Mouse (Mus musculus) liver, embryonic 16.5 days (tissue): ENCODE data around the gene Rgn. TPM values are rescaled to one million over a fixed set of nuclear protein-coding genes. Genes with fewer than 3 reads are reported as not detected.

Experiments used
- polyA plus RNA-seq: library from polyadenylated mRNA; unstranded; fragments of >200 nt; fragmentation: Nextera tagmentation; extraction: Ambion mirVana; gene quantifications from 2 replicates; pipeline ENCODE4 v1.2.1, GENCODE M21; 2015

Gene Rgn
- polyA plus RNA-seq, 1 experiment from 2014 or later = 203 TPM

Other genes with a start within 250 kb of the Rgn start
- 9.8 and 10.8 TPM in 2 replicates for gene Rp2, start 185.3 kb upstream of the Rgn start, polyA plus RNA-seq
- gene Jade3, start 124.1 kb upstream of the Rgn start, polyA plus RNA-seq = 5.4 and 6.0 TPM in 2 replicates
- 26.6 and 28.4 TPM in 2 replicates for gene Rbm10, start 67.7 kb downstream of the Rgn start, polyA plus RNA-seq
- 168 TPM in 2 replicates for gene Ndufb11, start 67.8 kb downstream of the Rgn start, polyA plus RNA-seq
- gene Uba1, start 108.5 kb downstream of the Rgn start, polyA plus RNA-seq = 95.5 and 99.1 TPM in 2 replicates
- 25.1 and 29.1 TPM in 2 replicates for gene Cdk16, start 138.2 kb downstream of the Rgn start, polyA plus RNA-seq
- gene Usp11, start 154.1 kb downstream of the Rgn start, polyA plus RNA-seq = 5.9 and 6.7 TPM in 2 replicates
- 40.7 and 42.1 TPM in 2 replicates for gene Araf, start 248.0 kb downstream of the Rgn start, polyA plus RNA-seq